Mouse (Mus musculus): ENCODE results near the gene Zfp618.

The Zfp618 gene

DNA sequence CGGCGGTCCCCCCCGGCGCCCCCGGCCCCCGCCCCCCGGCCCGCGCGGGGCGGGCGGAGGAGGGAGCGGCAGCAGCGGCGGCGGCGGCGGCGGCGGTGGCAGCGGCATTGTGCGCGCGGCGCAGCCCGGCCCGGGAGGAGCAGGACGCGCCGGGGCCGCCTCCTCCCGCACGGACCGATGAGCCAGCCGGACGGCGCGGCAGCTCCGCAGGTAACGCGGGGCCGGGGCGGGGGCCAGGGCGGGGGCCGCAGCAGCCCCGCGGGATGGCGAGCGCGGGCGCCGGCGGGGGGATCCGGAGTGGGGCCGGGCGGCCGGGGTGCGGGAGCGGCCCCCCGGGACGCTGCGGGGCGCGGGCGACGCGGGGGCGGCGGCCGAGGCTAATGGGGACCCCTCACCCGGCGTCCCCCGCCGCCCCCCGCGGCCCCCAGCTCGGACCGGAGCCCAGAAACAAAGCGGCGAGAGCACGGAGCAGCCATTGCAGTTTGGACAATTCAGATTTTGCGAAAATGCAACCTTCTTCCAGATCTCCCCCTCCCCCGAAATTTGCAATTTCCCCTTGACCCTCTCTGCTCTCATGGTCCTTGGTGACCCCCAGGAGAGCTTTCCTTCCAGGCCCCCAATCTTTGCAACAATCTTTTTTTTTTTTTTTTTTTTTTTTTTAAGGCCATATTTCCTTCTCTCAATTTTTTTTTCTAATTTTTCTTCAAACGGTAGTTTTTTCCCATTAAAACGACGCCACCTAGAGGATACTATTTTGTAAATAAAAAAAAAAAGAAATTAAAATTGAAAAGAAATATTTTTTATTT, at the start of gene Zfp618:
TSS of gene Zfp618 (plus strand) at position 77 of the 806 bp plus-strand sequence.
- DNase-seq: peak; percentile 51 to 65

DNA sequence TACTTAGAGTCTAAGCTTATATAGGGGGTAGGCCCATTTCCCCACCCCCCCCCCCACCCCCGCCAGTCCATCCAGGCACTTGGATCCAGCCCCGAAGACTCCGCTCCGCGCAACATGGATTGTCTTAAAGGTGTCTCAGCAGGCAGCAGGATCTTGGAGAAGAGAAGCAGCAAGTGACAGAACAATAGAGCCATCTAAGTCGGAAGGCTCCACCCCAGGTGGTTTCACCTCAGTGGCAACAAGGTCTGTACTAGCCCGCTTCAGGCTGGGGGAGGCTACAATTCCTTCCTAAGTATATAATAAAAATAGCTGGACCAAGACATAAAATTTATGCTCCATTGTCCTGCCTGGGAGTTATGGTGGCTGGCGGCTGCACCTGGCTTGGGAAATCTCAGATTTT, 48.3 kb upstream of the Zfp618 start:
- no peak for DNase-seq

DNA sequence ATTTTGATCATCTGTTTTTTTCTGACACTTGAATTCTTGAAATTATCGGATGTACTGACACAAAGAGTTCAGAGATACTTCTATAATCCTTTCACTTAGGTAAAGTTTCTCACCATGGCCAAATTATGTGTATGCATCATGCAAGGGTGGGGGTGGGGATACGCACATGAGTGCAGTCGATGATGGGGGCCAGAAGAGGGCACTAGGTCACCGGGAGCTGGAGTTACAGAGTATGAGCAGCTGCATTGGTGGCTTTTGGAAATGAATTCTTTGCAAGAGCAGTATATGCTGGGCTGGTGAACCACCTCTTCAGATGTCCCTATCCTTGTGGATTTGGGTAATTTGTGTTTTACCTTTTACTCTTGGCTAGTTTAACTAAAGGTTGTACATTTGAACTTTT, 31.6 kb upstream of the Zfp618 start:
- no peak for DNase-seq

DNA sequence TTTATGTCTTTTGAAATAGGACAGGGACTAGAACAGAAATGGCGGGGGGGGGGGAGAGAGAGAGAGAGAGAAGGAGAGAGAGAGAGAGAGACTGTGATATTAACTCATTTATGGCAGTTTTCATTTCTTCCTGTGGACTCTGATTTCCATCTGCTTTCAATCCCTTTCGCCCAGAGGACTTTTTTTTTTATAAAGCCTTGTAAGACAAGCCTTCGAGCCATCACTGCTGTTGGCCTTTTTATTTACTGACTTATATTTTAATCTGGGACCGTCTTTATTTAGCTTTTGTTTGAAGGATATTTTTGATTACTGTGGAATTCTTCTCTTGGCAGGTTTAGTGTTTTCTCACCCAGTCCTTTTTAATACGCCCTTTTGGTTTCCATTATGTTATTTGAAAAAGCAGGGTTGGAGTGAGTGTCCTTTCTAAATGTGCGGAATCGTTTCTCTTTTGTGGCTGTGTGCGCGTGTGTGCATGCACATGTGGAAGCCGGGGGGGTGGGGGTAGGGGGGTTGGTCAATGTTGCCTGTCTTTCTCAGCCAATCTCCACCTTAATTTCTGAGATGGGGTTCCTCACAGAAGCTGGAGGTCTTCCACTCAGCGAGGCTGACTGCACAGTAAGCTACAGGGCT, 29.7 kb upstream of the Zfp618 start:
- DNase-seq: no peak

- no peak for DNase-seq
These were observed 23.1 kb upstream of the Zfp618 start for GRCm38 (mm10) chr4:62941961-62942892.

- peak; percentile 58 to 76 for DNase-seq
These were observed 21.0 kb upstream of the Zfp618 start for GRCm38 (mm10) chr4:62944326-62944879.

DNA sequence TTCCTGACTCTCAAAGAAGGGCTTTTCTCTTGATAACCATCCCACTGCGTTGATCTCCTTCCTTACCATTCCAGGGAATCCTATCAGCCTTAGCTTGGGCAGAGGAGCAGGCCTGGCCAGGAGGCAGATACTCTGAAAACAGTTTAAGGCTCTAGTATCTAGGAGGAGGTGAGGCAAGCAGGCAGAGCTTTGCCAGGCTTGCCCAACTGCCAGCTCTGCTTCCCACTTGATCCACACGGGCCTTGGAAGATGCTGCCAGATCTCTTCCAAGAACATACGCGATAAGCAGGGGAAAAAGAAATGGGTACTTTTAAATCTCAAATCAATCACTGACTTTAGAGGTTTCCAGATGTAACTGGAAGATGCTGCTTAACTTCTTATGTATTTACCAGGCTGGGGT, 1.6 kb upstream of the Zfp618 start:
- DNase-seq: no peak

- no peak for DNase-seq
These were observed 403 bp upstream of the Zfp618 start for GRCm38 (mm10) chr4:62964844-62965496.

DNA sequence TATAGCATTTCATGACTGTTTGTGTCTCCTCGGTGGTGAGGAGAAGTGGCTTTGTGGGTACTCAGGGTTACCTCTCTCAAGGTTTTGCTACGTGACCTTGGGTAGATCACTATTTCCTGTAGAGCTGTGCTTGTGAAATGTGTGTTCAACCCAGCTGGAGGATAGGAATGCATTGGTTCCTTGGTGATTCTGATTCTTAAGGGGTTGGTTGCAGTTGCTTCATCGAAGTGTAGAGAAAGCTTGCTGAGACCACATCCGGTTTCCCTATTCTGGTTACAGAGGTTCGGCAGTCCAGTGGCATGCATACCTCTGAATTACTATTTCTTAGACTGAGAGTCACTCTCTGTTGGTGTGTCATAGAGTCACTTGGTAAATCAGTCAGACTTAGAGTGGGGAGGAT, 4.2 kb downstream of the Zfp618 start:
- no peak for DNase-seq

DNA sequence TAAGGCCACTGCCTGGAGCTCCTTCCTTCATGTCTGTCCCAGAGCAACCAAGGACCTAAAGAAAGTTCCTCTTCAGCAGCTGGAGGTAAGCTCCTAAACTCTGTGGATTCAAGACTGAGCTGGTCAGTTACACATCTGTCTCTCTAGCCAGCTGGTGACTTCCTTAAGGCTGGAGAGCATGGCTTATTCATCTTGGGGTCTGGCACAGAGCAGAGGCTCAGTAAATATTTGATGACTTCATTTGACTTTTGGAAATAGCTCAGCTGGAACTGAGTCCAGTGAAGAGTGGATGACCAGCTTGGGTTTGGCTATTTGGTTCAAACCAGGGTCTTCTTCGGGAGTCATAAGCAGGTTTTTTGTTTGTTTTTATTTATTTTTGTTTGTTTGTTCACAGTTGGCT, 6.6 kb downstream of the Zfp618 start:
- no peak for DNase-seq

- DNase-seq: no peak
These were observed 7.7 kb downstream of the Zfp618 start for GRCm38 (mm10) chr4:62973086-62973485.

- no peak for DNase-seq
These were observed 9.5 kb downstream of the Zfp618 start for GRCm38 (mm10) chr4:62974901-62975300.

- DNase-seq: no peak
These were observed 10.2 kb downstream of the Zfp618 start for GRCm38 (mm10) chr4:62975541-62975940.

DNA sequence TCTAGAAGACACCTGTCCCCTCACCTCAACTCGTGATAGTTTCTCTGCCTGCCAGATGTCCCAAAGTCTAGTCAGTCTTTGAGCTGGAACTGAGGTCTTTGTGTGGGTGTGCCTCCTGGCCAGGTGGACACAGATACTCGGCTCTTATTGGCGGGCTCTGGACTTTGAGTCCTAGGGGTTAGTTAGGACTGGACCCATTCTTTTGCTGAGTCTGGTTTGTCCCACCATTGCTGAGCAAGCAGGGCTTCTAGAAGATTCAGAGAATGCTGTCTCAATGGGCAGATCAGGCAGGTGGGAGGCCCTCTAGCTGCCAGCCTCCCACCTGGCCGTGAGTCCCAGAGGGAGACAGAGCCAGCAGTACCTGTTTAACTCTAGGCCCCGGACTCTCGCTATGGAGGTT, 12.1 kb downstream of the Zfp618 start:
- DNase-seq: peak; percentile 67 to 87

- no peak for DNase-seq
These were observed 13.1 kb downstream of the Zfp618 start for GRCm38 (mm10) chr4:62978501-62978911.

DNA sequence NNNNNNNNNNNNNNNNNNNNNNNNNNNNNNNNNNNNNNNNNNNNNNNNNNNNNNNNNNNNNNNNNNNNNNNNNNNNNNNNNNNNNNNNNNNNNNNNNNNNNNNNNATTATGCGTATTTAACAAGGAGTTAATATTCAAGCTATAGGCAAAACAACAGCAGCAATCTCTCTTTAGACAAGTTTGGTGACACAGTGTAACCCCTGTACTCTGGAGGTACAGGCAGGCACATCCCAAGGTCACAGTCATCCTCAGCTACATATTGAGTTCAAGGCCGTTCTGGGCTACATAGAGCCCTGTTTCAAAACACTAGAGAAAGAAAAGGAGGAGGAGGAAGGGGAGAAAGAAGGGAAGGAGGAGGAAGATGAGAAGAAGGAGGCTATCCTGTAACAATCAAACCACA, 16.2 kb downstream of the Zfp618 start:
- DNase-seq: no peak

DNA sequence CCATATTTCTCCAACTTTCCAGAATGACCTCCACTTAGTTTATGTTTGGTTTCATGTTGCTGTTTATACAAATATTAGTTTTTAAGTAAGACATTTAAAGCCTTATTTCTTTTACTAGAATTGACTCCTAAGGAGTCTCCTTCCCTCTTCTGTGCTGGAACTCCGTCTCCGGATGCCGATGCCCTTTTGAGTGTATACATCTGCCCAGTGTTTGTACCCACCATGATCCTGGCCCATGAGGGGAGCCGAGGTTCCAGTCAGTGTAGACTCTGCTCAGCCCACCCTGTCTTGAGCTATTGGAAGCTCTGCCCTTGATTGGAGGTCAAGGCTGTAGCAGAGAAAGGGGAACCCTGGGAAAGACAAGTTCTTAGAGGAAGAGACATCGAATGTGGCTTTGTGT, 18.2 kb downstream of the Zfp618 start:
- DNase-seq: no peak

GRCm38 (mm10) chr4:62991336-62991735, 26.0 kb downstream of the Zfp618 start:
- DNase-seq: no peak

DNA sequence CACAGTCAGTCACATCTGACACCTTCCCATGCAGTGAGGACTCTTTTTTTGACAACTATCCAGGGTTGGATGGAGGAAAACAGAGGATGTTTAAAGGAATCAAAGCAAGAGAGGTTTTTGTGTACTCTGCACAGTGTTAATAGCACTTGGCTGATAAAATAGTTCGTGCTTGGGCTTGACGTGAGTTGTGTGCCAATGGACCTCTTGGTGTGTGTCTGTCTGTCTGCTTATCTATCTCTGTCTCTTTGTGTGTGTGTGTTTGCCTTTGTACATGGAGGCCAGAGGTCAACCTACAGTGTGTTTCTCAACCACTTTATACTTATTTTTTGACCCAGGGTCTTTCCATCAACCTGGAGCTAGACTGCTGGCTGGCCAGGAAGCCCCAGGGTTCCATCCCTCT, 27.8 kb downstream of the Zfp618 start:
- DNase-seq: no peak

DNA sequence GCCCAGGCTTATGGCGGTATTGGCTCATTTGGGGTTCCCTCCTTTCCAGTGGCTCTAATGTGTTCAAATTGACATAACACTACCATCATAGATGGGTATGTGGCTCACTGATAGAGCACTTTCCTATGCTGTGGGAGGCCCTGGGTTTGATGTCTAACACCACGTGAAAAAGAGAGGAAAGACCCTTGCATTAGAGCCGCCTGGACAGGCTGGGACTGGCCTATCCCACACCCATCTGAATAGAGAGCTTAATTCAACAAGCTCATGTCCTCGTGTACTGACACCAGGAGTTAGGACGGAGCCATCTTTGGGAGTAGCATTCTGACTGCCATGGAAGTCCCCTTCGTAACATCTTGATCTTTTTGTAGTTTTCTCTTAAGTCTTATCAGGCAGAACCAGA, 32.2 kb downstream of the Zfp618 start:
- DNase-seq: no peak

- DNase-seq: peak; percentile 73 to 81
These were observed 33.1 kb downstream of the Zfp618 start for GRCm38 (mm10) chr4:62998431-62998835.

DNA sequence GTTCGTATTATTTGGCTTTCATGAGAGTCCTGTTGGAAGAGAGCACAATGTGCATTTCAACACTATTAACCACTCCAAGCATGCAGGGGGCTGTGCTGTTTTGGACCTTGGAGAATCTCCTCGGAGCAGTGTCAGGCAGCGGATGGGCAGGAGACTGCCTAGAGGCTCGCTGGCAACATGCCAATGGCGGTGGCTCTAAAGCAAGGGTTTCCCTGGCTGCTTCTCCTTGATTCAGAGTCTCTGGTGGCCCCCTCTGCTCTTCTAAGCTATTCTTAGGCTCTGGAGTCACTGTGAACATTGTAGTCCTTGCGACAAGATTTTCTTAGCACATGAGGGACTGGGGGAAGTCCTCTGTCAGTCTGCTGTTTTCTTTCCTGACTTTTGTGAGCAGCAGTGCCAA, 33.5 kb downstream of the Zfp618 start:
- peak; percentile 63 to 76 for DNase-seq

Measured in kidney, postnatal 25 days (tissue).